Mouse (Mus musculus) ES-Bruce4 (cell line): Measurements from ENCODE around the gene Kcnj11.

Experiments
- CTCF ChIP-seq: IDR thresholded peaks from one replicate; pipeline ENCODE4 v1.8.1; 2011; ENCODE audit warnings: low read depth, low read length
- EP300 ChIP-seq: IDR thresholded peaks from 2 replicates; pipeline ENCODE4 v1.6.1; 2011; ENCODE audit warnings: low read depth, low read length; ENCODE audit not compliant: insufficient read depth

- TF ChIP-seq CTCF (no peak), EP300 (no peak)
These were observed 2.2 kb downstream of the Kcnj11 start for GRCm38 (mm10) chr7:46098221-46098918.
